Mouse (Mus musculus) frontal cortex, adult 2 months (tissue): Measurements from ENCODE around the gene Olfr287. TPM values are rescaled to one million over a fixed set of nuclear protein-coding genes. Genes with fewer than 3 reads are reported as not detected.

Source experiments
- DNase-seq, 2 experiments: peaks; one replicate each; pipeline ENCODE4 v3.0.0; 2022; ENCODE audit warnings: low spot score in 1 of 2; ENCODE audit errors: extremely low spot score in 1 of 2
- polyA plus RNA-seq: library from polyadenylated mRNA; depleted of rRNA; stranded (reverse); fragments of >200 nt; gene quantifications from 2 replicates; pipeline ENCODE4 v1.2.3, GENCODE M21; 2012; rRNA removed

The Olfr287 gene
- polyA plus RNA-seq, 1 experiment = 14.1 TPM

DNA sequence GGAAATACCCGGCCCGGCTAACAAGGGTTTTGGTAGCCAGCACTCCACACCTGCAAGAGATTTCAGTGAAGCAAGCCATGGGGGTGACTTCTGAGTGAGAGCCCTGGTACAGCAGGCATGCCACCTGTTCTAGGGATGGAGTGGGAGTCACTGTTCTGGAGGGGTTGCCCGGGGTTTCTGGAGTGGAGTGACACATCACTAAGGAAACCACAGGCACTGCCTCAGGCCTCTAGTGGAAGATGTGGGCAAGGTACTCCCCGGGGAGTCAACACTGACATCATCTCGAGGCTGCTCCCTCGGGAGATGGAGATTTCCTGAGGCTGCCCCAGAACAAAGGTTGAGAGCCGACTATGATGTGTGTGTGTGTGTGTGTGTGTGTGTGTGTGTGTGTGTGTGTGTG is 50.5 kb downstream of the Olfr287 start:
- peak; percentile 54 to 75 for DNase-seq

DNA sequence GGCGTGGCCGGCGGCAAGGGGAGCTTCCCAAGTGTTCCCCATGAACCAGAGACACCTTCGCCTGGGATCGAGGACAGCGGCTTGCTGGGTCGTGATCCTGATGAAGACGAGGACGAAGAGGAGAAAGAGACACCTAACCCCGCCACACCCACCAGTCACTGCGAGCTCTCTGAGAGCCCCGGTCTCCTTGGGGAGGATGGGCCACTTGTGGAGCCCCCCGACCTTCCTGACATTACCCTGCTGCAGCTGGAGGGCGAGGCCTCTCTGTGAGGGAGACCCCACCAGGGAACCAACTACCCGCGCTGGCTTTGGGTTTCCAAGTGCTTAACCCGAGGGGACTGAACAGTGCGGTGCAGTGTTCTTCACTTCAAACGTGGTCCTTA is 52.2 kb downstream of the Olfr287 start:
- DNase-seq = no peak

DNA sequence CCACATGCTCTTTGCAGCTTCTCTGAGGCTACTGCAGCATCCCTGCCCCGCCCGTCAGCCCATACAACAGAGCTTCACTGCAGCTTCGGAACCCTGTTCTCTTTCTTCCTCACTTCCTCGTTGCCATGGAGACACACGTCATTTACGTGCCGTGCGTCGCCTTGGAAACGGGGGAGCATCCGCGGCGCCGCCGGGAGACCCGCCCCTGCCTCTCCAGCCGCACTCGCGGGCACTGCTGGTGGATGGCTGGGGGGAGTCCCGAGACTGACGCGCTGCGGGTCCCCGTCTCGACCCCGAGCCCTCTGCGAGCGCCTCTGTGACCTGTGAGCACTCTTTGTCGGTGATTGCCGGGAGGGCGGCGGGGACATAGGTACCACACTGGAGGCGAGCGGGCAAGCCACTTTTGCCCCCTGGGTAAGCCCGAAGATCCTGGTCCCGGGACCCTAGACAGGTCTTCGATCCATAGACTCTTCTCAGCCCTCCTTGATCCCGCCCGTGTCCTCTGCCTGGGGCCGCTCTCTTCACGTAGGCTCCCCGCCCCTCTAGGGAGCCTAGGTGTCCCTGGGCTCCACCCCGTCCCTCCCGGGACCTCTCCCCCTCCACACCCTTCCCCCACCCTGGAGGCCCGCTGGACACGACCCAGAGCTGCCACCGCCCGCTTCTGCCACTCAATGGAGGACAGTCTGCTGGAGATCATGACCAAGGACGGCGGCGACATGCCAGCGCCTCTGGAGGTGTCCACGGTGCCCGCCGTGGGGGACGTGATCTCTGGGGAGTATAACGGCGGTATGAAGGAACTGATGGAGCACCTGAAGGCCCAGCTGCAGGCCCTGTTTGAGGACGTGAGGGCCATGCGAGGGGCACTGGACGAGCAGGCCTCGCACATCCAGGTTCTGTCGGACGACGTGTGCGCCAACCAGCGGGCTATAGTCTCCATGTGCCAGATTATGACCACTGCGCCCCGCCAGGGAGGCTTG is 52.9 kb downstream of the Olfr287 start:
- DNase-seq = peak; percentile 85 to 94

DNA sequence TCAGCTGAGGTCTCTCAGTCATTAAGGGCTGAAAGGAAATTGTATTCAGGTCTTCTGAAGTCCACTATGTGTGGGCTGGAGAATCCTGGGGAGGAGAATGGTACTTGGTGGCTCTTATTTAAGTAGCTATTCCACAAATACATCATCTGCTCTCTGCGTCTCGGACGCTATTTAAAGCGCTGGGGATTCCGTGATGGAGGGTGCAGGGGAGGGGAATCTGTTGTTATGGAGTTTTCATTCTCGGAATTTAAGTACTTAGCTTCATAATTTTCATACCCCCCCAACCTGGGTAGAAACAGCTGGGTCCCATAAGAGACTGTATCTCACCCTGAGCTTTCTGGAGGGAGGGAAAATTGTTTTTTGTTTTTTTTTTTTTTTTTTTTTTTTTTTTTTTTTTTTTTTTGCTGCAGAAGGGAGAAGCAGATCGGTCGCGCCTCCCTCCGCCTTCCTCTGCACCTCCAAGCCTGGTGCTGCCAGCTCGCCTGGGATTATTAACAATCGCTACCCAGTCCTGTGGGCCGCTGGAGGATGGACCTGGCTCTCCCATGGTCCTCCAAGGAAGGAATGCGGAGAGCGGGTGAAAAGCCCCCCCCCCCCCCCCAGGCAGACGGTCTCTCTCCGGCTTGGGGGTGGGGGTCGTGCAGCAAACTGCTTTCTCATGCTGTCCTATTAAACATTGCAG is 53.8 kb downstream of the Olfr287 start, which contains the start of gene Ccdc184:
TSS of gene Ccdc184 (plus strand) at position 196 of the 682 bp plus-strand sequence.
- DNase-seq = no peak

DNA sequence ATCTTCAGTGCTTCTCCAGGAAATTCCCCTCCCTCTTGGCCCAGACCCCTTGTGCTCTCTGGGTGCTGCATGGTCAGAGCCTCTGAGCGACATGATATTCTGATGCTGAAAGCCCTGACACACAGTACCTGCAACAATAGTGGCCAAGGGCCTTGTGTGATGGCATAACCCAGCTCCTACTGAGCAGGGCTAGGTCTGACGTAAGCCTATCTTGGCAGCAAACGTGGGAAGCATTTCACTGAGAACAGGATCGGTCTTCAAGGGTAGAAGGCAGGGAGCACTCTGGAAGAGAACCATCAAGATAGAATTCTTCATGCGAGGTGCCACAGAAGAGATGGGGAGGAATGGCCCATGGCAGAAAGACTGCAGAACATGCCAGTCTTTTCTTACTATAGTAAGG is 55.3 kb downstream of the Olfr287 start, which contains the start of gene Asb8:
TSS of gene Asb8 (minus strand) at position 101 of the 400 bp plus-strand sequence.
- DNase-seq = no peak

DNA sequence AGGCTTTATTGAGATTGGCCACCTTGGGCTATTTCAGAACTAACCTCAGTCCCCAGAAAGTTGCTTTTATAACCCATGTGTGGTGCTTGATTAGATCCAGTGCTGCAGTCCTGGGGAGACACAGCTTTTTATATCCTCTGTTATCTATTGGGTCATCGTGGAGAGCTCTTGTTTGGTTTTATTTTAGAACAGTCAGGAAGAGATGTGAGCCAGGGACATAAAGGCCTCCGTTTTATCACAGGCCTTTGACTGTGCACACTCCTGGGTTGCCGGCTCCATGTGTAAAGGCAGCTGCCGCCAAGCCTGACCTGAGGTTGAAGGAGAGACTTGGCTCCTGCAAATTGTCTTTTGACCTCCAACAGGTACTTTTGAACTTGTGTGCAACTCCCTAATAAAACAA is 58.3 kb downstream of the Olfr287 start:
- DNase-seq = no peak

DNA sequence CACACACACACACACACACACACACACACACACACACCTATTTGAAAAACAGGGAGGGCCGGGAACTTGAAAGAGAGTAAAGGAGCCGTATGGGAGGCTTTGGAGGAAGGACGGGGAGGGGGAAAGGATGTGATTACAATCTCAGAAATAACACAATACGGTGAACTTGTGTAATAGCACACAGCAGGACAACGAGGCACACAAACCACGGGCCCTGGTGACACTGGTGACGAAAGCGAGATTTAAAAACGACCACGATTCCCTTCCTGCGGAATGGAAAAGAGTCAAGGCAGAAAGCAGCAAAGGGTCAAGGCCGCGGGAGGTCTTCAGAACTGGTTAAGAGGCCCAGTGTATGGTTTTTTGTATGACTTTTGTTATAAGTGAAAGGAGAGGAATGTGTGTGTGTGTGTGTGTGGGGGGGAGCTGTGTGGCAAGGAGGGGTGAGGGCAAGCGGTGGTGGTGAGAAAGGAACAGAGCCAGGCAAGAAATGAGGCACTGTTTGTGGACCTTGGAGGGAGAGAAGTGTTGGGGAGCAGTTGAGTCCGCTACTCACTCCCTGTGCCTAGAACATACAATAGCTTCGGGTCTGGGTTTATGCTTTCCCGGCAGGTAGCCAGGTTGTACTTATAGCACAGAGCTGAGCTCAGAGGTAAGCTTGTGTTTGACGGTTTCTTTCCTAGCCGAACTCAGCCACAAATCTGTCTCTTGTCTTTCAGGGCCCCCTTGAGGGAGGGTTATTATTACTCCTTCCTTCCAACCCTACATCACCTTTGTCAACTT is 59.6 kb downstream of the Olfr287 start:
- no peak for DNase-seq

DNA sequence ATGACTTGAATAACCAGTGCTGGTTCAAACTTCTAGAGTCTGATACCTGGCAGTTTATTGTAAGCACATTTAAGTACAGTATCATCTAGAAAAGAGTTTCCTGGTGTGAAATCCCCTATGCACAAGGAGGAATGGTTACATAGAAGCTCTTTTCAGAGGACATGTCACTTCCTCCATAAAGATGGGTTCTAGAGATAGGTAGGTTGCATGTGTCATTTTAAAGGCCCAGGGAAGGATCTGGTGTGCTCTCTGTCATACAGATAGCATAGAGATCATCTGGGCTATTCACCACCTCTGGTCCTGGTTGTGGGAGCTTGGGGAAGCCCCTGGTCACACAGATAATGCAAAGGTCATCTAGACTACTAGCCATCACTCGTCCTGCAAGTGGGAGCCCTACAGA is 63.6 kb downstream of the Olfr287 start:
- DNase-seq = no peak

Other genes with a start within 250 kb of the Olfr287 start
- 1.8 and 2.0 TPM in 2 replicates for gene Col2a1, start 216.4 kb downstream of the Olfr287 start, polyA plus RNA-seq
- gene Pfkm, start 128.5 kb downstream of the Olfr287 start, polyA plus RNA-seq = 329 and 345 TPM in 2 replicates
- 12.3 and 12.7 TPM in 2 replicates for gene Senp1, start 127.3 kb downstream of the Olfr287 start, polyA plus RNA-seq
- 57.7 and 60.2 TPM in 2 replicates for gene Asb8, start 55.4 kb downstream of the Olfr287 start, polyA plus RNA-seq
- gene Ccdc184, start 53.9 kb downstream of the Olfr287 start, polyA plus RNA-seq = 13.0 and 14.6 TPM in 2 replicates
- 0.29 and 0.32 TPM in 2 replicates for gene Olfr288, start 25.5 kb downstream of the Olfr287 start, polyA plus RNA-seq
- gene Gm44579, start 79 bp downstream of the Olfr287 start, polyA plus RNA-seq = not detected in 2 replicates
- gene Olfr286, start 13.4 kb upstream of the Olfr287 start, polyA plus RNA-seq = not detected in 2 replicates
- gene H1fnt, start 36.2 kb upstream of the Olfr287 start, polyA plus RNA-seq = not detected in 2 replicates
- gene Zfp641, start 75.1 kb upstream of the Olfr287 start, polyA plus RNA-seq = 11.1 and 12.3 TPM in 2 replicates
- gene Olfr285, start 96.3 kb upstream of the Olfr287 start, polyA plus RNA-seq = 0.02 TPM in 1 of 2 replicates, not detected in the other
- not detected in 2 replicates for gene Olfr284, start 119.9 kb upstream of the Olfr287 start, polyA plus RNA-seq
- gene Olfr283, start 159.9 kb upstream of the Olfr287 start, polyA plus RNA-seq = 0.04 and 0.11 TPM in 2 replicates
- not detected in 2 replicates for gene Olfr282, start 210.2 kb upstream of the Olfr287 start, polyA plus RNA-seq
- gene Olfr281, start 231.5 kb upstream of the Olfr287 start, polyA plus RNA-seq = 0.02 TPM in 2 replicates
- 0.02 TPM in 1 of 2 replicates, not detected in the other for gene OR5BS1P, start 248.8 kb upstream of the Olfr287 start, polyA plus RNA-seq